Mouse (Mus musculus) heart, embryonic 13.5 days (tissue): ENCODE measurements at regions not wholly inside any gene's neighbourhood (a gene's known extent, or its start where the extent isn't known, plus 50 kb on each side); places are given as distances from the start of the nearest gene placed in this dataset.

Experiments
- ATAC-seq: fragments of 200-750 bp; cut with Nextera tagmentation; 2 replicates; pipeline ENCODE4 v1.8.0; 2017; ENCODE audit warnings: moderate TSS enrichment; ENCODE audit not compliant: insufficient number of reproducible peaks, low FRiP score, low TSS enrichment; ENCODE audit errors: extremely low read depth
- H3K27ac ChIP-seq: fragments of 300-500 bp; sonication (generic); replicated peaks from 2 replicates; pipeline ENCODE4 v1.5.1; 2015; ENCODE audit warnings: moderate library complexity, mild to moderate bottlenecking, inconsistent platforms
- H3K27me3 ChIP-seq: fragments of 300-500 bp; sonication (generic); replicated peaks from 2 replicates; pipeline ENCODE4 v1.6.1; 2015; ENCODE audit warnings: mild to moderate bottlenecking, inconsistent platforms
- H3K36me3 ChIP-seq: fragments of 300-500 bp; sonication (generic); 2 replicates; pipeline ENCODE4 v1.6.1; 2015; ENCODE audit warnings: mild to moderate bottlenecking, inconsistent platforms
- H3K4me1 ChIP-seq: fragments of 300-500 bp; sonication (generic); 2 replicates; pipeline ENCODE4 v1.6.1; 2015; ENCODE audit warnings: inconsistent platforms
- H3K4me2 ChIP-seq: fragments of 300-500 bp; sonication (generic); 2 replicates; pipeline ENCODE4 v1.6.1; 2015; ENCODE audit warnings: inconsistent platforms, mild to moderate bottlenecking, moderate library complexity
- H3K4me3 ChIP-seq: fragments of 300-500 bp; sonication (generic); 2 replicates; pipeline ENCODE4 v1.5.1; 2015; ENCODE audit warnings: moderate library complexity, mild to moderate bottlenecking, inconsistent platforms
- H3K9ac ChIP-seq: fragments of 300-500 bp; sonication (generic); 2 replicates; pipeline ENCODE4 v1.6.1; 2015; ENCODE audit warnings: inconsistent platforms, mild to moderate bottlenecking, moderate library complexity
- H3K9me3 ChIP-seq: fragments of 300-500 bp; sonication (generic); 2 replicates; pipeline ENCODE4 v1.6.1; 2016; ENCODE audit warnings: inconsistent platforms
- WGBS: fragments of 180-500 bp; shearing (Covaris S2); methylation state at CpG from one replicate; pipeline ENCODE4 v1.1.7; 2015; ENCODE audit warnings: mixed read lengths; 5-methylcytosine and 5-hydroxymethylcytosine counted together

- H3K9ac ChIP-seq = no peak overlapping the region
- ATAC-seq = no peak
- H3K4me2 ChIP-seq = no peak overlapping the region
- H3K4me1 ChIP-seq = peaks cover 6% of the 10 kb centered on the region; the same call in 1 of the 2 replicates
- no peaks in the 10 kb centered on the region for H3K36me3 ChIP-seq
- WGBS = 38% methylated on average over 8 of the region's 8 CpGs
- no peaks in the 10 kb centered on the region for H3K9me3 ChIP-seq
- no peak overlapping the region for H3K27ac ChIP-seq
- H3K27me3 ChIP-seq = no peaks in the 10 kb centered on the region
- H3K4me3 ChIP-seq = no peak overlapping the region
Observed at GRCm38 (mm10) chr13:6060229-6060845, 199.1 kb downstream of the Klf6 start.

DNA sequence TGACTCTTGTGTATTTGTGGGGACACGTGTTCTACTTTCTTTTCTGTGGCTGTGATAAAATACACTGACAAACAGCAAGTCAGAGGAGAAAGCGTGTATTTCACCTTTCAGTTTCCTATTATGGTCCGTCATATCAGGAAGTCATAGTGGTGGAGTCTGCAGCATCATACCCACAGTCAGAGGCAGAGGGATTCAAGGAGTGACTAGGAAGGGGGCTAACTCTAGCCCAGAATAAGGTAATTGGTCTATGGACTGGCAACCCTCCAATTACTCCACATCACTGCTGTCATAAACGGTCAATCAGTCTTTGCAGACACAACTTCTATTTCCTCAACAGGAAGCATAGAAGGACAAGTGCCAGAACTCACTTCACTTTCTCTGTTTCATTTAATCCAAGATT lies 201.0 kb downstream of the Klf6 start:
- H3K36me3 ChIP-seq = no peaks in the 10 kb centered on the region
- ATAC-seq = no peak
- H3K4me1 ChIP-seq = peaks cover 6% of the 10 kb centered on the region; the same call in 1 of the 2 replicates
- 68% methylated on average over 4 of the region's 4 CpGs for WGBS
- no peak overlapping the region for H3K4me2 ChIP-seq
- no peak overlapping the region for H3K4me3 ChIP-seq
- no peaks in the 10 kb centered on the region for H3K27me3 ChIP-seq
- no peaks in the 10 kb centered on the region for H3K9me3 ChIP-seq
- H3K27ac ChIP-seq = no peak overlapping the region
- no peak overlapping the region for H3K9ac ChIP-seq

- Histone ChIP-seq H3K4me2 (no peak overlapping the region), H3K9me3 (0 out of 2 replicates have a peak, but pooled peaks cover 2% of the 10 kb centered on the region), H3K4me1 (peaks cover 6% of the 10 kb centered on the region; the same call in 1 of the 2 replicates), H3K9ac (no peak overlapping the region), H3K36me3 (no peaks in the 10 kb centered on the region), H3K4me3 (no peak overlapping the region), H3K27ac (no peak overlapping the region), H3K27me3 (no peaks in the 10 kb centered on the region)
- no peak for ATAC-seq
- WGBS = 82% methylated on average over 3 of the region's 3 CpGs
Observed at GRCm38 (mm10) chr13:6062729-6063386, 201.6 kb downstream of the Klf6 start.

DNA sequence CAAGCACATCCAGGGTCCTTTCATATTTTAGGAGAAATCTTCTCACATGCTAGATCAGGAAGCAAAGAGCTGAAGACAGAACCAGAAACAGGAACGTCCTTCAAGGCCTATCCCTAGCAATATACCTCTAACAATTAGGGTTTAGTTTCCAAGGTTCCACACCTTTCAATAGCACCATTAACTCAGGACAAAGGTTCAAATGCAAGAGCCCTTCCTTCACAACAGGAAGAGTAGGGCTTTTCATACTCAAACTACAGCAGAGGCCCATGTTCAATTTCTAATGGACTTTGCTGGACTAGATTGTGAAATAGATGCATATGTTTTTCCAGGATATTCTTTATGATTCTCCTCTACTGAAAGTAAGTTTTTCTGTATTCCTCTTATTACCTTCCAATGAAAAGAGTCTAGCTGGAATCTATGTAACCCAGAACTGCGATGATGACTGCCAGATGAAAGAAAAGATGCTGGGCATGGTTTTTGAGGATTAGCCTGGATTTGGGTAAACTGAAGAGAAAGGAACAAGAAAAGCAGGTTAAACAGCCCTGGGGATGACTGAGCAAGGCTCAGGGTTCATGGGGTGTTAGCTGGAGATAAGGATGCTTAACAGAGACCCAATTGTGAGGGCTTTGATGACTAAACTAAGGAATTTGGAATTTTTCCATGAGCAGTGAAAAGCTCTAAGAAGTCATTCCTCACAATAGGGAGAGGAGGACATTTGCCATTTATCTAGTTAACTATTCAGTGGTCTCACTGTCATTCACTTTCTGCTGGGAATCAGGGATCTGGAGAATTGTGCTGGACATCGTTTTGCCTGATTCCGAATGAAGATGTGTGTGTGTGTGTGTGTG lies 215.9 kb downstream of the Klf6 start:
- H3K27ac ChIP-seq = no peak overlapping the region
- 72% methylated on average over 4 of the region's 4 CpGs for WGBS
- no peak for ATAC-seq
- H3K36me3 ChIP-seq = no peaks in the 10 kb centered on the region
- no peak overlapping the region for H3K4me3 ChIP-seq
- H3K4me2 ChIP-seq = no peak overlapping the region
- no peak overlapping the region for H3K9ac ChIP-seq
- no peaks in the 10 kb centered on the region for H3K9me3 ChIP-seq
- peaks cover 11% of the 10 kb centered on the region for H3K27me3 ChIP-seq
- no peaks in the 10 kb centered on the region for H3K4me1 ChIP-seq

GRCm38 (mm10) chr13:6085891-6086290 lies 224.6 kb downstream of the Klf6 start:
- WGBS = 62% methylated on average over 2 of the region's 2 CpGs
- Histone ChIP-seq H3K9ac (no peak overlapping the region), H3K36me3 (no peaks in the 10 kb centered on the region), H3K4me2 (no peak overlapping the region), H3K27me3 (no peaks in the 10 kb centered on the region), H3K27ac (no peak overlapping the region), H3K4me3 (no peak overlapping the region), H3K4me1 (no peaks in the 10 kb centered on the region), H3K9me3 (no peaks in the 10 kb centered on the region)
- ATAC-seq = no peak

DNA sequence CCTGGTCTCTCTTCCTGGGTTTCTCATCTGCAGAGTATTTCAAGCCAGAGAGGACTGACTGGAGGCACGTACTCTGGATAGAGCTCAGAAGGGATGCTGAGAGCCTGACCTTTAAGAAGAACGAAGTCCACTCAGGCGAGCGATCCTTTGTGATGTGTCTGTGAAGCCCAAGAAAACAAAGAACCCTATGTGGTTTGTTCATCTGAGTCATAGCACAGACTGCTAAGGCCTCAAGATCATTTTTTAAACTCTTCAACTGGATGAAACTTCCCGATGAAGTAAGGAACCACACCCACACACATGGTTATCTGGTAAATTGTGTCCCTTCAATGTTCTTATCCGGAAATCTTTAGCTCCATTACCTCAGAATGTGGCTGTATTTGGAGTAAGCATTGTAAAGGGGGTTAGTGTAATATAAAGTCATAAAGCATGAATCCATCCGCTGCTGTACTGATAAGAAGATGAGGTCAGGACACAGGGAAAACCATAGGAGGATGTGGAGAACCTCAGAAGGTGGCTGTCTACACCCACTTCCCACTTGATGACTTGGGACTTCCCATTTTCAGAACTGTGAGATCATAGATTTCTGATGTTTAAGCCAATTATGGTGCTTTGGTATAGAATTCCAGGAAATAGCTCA lies 247.9 kb downstream of the Klf6 start:
- WGBS = 69% methylated on average over 7 of the region's 7 CpGs
- H3K27ac ChIP-seq = no peak overlapping the region
- no peak overlapping the region for H3K4me2 ChIP-seq
- no peaks in the 10 kb centered on the region for H3K4me1 ChIP-seq
- no peak overlapping the region for H3K4me3 ChIP-seq
- H3K9me3 ChIP-seq = no peaks in the 10 kb centered on the region
- no peak for ATAC-seq
- H3K27me3 ChIP-seq = no peaks in the 10 kb centered on the region
- no peak overlapping the region for H3K9ac ChIP-seq
- no peaks in the 10 kb centered on the region for H3K36me3 ChIP-seq

DNA sequence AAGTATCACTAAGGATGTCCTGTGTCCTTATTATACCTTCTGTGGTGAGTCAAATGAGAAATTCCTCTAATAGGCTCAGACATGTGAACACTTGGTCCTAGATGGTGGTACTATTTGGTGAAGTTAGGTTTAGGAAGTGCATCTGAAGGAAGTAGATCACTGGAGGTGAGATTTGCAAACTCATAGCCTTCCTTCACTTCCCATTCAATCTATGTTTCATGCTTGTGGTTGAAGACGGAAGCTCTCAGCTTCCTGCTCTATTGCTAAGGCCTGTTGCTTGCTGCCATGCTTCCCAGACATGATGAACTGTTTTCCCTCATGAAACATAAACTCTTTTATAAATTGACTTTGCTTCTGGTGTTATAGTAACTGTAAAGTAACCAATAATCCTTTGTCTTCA lies 258.4 kb downstream of the Klf6 start:
- Histone ChIP-seq H3K4me3 (no peak overlapping the region), H3K4me1 (no peaks in the 10 kb centered on the region), H3K27me3 (no peaks in the 10 kb centered on the region), H3K9ac (no peak overlapping the region), H3K36me3 (no peaks in the 10 kb centered on the region), H3K4me2 (no peak overlapping the region), H3K27ac (no peak overlapping the region), H3K9me3 (no peaks in the 10 kb centered on the region)
- 77% methylated on average over 1 of the region's 1 CpGs for WGBS
- ATAC-seq = no peak

DNA sequence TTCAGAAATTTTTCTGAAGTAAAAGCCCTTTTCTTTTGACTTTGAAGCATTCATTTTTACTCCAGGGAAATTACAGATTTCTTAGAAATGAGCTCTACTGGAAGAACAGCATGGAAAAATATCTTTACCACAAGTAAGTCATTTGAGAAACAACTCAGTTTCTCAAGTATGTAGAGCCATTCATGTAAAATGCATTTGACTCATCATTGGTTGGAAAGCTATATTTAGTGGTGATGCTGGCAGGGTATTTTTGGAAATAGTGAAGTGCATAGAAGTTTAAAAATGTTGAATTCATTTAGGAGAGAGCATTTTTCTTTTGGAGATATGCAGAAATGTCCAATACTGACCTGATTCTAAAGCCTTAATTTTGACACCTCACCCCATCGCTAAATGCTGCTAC lies 266.0 kb downstream of the Klf6 start:
- no peaks in the 10 kb centered on the region for H3K9me3 ChIP-seq
- H3K4me3 ChIP-seq = no peak overlapping the region
- H3K9ac ChIP-seq = no peak overlapping the region
- H3K36me3 ChIP-seq = no peaks in the 10 kb centered on the region
- ATAC-seq = no peak
- H3K27ac ChIP-seq = 0 out of 2 replicates have a peak overlapping the region, but pooled peaks have one; percentile 8
- H3K4me2 ChIP-seq = no peak overlapping the region
- H3K4me1 ChIP-seq = peaks cover 30% of the 10 kb centered on the region
- 78% methylated on average over 1 of the region's 1 CpGs for WGBS
- no peaks in the 10 kb centered on the region for H3K27me3 ChIP-seq

DNA sequence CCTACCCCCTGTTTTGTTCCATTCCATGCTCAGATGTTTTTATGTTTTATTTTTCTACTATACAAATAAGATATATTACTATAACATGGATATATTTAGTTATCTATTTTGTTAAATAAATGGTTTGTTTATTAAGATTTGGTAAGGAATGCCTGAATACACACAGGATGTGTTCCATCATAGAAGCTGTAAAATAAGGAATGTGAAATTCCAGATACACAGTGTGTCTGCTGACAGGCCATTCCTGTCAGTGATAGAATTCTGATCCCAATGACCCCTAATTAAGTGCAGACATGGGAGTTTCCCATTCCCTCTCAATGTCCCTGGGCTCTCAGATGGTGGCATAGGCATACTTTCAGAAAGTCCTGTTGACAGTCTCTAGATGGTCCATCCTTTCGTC lies 267.6 kb downstream of the Klf6 start:
- no peak for ATAC-seq
- 34% methylated on average over 1 of the region's 1 CpGs for WGBS
- H3K4me1 ChIP-seq = peaks cover 30% of the 10 kb centered on the region

GRCm38 (mm10) chr13:6131363-6131762 lies 270.1 kb downstream of the Klf6 start:
- Histone ChIP-seq H3K4me2 (no peak overlapping the region), H3K27ac (no peak overlapping the region), H3K9me3 (no peaks in the 10 kb centered on the region), H3K27me3 (no peaks in the 10 kb centered on the region), H3K4me3 (no peak overlapping the region), H3K36me3 (no peaks in the 10 kb centered on the region), H3K4me1 (peaks cover 30% of the 10 kb centered on the region), H3K9ac (no peak overlapping the region)
- WGBS = 41% methylated on average over 2 of the region's 2 CpGs
- ATAC-seq = no peak

More for the DNA sequence above, 267.6 kb downstream of the Klf6 start:
- no peak overlapping the region for H3K27ac ChIP-seq
- H3K27me3 ChIP-seq = no peaks in the 10 kb centered on the region
- H3K9me3 ChIP-seq = no peaks in the 10 kb centered on the region
- H3K4me3 ChIP-seq = no peak overlapping the region
- no peak overlapping the region for H3K4me2 ChIP-seq
- H3K36me3 ChIP-seq = no peaks in the 10 kb centered on the region
- H3K9ac ChIP-seq = no peak overlapping the region

DNA sequence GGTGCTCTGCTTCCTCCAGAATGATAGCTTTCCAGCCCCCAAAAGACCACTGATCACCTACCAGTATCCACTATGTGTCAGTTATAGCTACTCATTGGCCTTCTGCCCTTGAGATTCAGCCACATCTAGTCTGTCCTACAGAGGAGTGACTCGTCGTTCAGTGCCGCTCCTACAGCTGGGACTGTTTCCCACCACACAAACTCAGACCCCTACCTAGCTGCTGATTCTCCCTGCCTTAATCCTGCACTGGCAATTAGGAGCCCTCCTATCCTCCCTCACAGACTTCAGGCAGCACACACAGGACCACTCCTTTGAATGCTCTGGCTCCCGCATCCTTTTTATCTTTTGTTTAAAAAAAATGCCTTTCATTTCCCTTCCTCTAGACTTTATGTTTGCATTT lies 275.9 kb downstream of the Klf6 start:
- no peak for ATAC-seq
- no peaks in the 10 kb centered on the region for H3K27me3 ChIP-seq
- no peaks in the 10 kb centered on the region for H3K36me3 ChIP-seq
- H3K4me3 ChIP-seq = no peak overlapping the region
- no peak overlapping the region for H3K27ac ChIP-seq
- no peaks in the 10 kb centered on the region for H3K4me1 ChIP-seq
- no peaks in the 10 kb centered on the region for H3K9me3 ChIP-seq
- 36% methylated on average over 4 of the region's 4 CpGs for WGBS
- H3K9ac ChIP-seq = no peak overlapping the region
- H3K4me2 ChIP-seq = no peak overlapping the region
